Mouse (Mus musculus): Measurements from ENCODE around the gene Lyz2.

DNA sequence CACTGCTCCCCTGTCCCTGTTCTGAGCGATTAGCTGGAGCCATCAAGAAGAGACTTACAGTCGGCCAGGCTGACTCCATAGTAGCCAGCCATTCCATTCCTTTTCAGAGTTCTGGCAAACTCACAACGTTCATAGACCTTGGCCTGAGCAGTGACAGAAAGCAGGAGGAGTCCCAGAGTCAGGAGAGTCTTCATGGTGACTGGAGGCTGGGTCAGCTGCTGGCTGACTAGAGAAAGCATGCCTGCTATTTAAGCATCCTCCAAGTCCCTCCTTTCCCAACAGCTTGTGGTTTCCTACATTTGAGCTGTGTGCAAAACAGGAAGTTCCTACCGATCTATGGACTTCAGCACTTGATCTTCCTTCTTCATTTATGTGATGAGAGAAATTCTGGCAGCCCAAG, at the start of gene Lyz2:
- TF ChIP-seq CTCF (conservative IDR thresholded peaks at IDR 0.05; ENCODE audit: low read length) (no peak), POU5F1 (IDR thresholded peaks at IDR 0.05; ENCODE audit: borderline replicate concordance, low read length) (no peak), NANOG (IDR thresholded peaks at IDR 0.05; ENCODE audit: borderline replicate concordance, low read length) (no peak)

Measured in E14TG2a.4 (cell line).